Mouse (Mus musculus) lung, embryonic 14.5 days (tissue): ENCODE results near the gene Aig1. TPM values are rescaled to one million over a fixed set of nuclear protein-coding genes. Genes with fewer than 3 reads are reported as not detected.

ENCODE experiments used
- ATAC-seq: fragments of 200-750 bp; cut with Nextera tagmentation; 2 replicates; pipeline ENCODE4 v1.8.0; 2017; ENCODE audit warnings: mild to moderate bottlenecking, moderate TSS enrichment, moderate library complexity; ENCODE audit not compliant: insufficient read depth
- DNase-seq: peaks from one replicate; pipeline ENCODE4 v3.0.0-alpha.2; 2015
- H3K27ac ChIP-seq: fragments of 300-500 bp; sonication (generic); 2 replicates; pipeline ENCODE4 v1.5.1; 2014; ENCODE audit warnings: low read depth, mild to moderate bottlenecking, moderate library complexity
- H3K27me3 ChIP-seq: fragments of 300-500 bp; sonication (generic); 2 replicates; pipeline ENCODE4 v1.6.1; 2014; ENCODE audit warnings: low read length, control low read depth; ENCODE audit not compliant: insufficient read depth
- H3K36me3 ChIP-seq: fragments of 300-500 bp; sonication (generic); 2 replicates; pipeline ENCODE4 v1.6.1; 2014; ENCODE audit warnings: control low read depth; ENCODE audit not compliant: insufficient read depth
- H3K4me1 ChIP-seq: fragments of 300-500 bp; sonication (generic); 2 replicates; pipeline ENCODE4 v1.6.1; 2014; ENCODE audit warnings: antibody characterized with exemption, control low read depth; ENCODE audit not compliant: insufficient read depth
- H3K4me2 ChIP-seq: fragments of 300-500 bp; sonication (generic); 2 replicates; pipeline ENCODE4 v1.6.1; 2014; ENCODE audit warnings: mild to moderate bottlenecking
- H3K4me3 ChIP-seq: fragments of 300-500 bp; sonication (generic); 2 replicates; pipeline ENCODE4 v1.5.1; 2014; ENCODE audit warnings: low read depth, low read length
- H3K9ac ChIP-seq: fragments of 300-500 bp; sonication (generic); 2 replicates; pipeline ENCODE4 v1.6.1; 2014
- H3K9me3 ChIP-seq: fragments of 300-500 bp; sonication (generic); 2 replicates; pipeline ENCODE4 v1.6.1; 2016; ENCODE audit warnings: low read depth, low read length, control low read depth
- CTCF ChIP-seq: IDR thresholded peaks from 2 replicates; pipeline ENCODE4 v1.5.1; 2016; ENCODE audit warnings: antibody characterized with exemption, low read depth
- WGBS: fragments of 180-500 bp; shearing (Covaris S2); extraction: QIAGEN DNeasy Blood & Tissue Kit; methylation state at CpG from one replicate; pipeline ENCODE4 v1.1.7; 2014; 5-methylcytosine and 5-hydroxymethylcytosine counted together
- polyA plus RNA-seq: library from polyadenylated mRNA; unstranded; fragments of >200 nt; fragmentation: Nextera tagmentation; extraction: Ambion mirVana; gene quantifications from 2 replicates; pipeline ENCODE4 v1.2.1, GENCODE M21; 2014

Aig1 gene
- polyA plus RNA-seq, 1 experiment from 2014 or later: 43.4 TPM

DNA sequence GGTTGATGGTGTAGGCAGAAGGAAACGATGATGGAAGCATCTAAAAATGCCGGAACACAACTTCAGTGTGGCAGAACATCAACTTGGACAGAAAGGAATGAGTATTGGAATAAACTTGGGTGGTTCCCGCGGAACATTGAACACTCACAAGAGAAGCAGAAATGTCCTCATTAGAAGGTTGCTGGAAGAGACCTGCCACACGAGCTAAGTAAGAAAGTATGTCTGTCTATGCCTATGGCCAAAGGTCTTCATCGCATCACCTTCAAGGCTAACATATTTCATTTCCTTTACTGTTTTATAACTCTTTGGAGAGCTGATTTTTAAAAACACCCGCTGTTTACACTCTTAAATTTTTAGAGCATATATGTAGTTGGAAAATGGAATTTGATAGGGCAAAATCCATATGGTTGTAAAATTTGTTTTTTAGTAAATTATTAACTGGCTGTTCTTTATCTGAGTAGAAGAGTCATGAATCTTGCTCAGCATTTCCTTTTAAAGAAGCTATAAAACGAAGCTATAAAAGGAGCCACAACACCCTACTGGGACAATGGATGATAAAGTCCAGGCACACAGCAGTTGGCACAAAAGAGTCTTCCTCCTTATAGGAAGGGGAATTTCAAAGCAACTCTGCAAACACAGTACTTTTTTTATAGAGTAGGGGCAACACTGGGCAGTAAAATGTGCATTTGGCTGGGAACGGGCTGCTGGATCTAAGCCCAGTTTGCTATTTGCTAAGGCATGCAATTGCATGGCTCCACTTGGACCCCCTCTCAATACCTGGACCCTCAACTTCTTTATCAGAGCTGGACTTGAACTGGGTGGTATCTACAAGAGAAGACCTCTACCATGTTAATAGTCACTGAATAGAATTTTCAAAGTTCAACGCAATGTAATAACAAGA is 14.4 kb upstream of the Aig1 start:
- 83% methylated on average over 10 of the region's 10 CpGs for WGBS
- H3K4me2 ChIP-seq: no peak overlapping the region
- TF ChIP-seq CTCF: no peak
- H3K4me3 ChIP-seq: no peak overlapping the region
- no peak overlapping the region for H3K9ac ChIP-seq
- H3K27me3 ChIP-seq: no peaks in the 10 kb centered on the region
- no peaks in the 10 kb centered on the region for H3K9me3 ChIP-seq
- DNase-seq (no peak), ATAC-seq (no peak)
- H3K4me1 ChIP-seq: no peaks in the 10 kb centered on the region
- H3K36me3 ChIP-seq: no peaks in the 10 kb centered on the region
- no peak overlapping the region for H3K27ac ChIP-seq

DNA sequence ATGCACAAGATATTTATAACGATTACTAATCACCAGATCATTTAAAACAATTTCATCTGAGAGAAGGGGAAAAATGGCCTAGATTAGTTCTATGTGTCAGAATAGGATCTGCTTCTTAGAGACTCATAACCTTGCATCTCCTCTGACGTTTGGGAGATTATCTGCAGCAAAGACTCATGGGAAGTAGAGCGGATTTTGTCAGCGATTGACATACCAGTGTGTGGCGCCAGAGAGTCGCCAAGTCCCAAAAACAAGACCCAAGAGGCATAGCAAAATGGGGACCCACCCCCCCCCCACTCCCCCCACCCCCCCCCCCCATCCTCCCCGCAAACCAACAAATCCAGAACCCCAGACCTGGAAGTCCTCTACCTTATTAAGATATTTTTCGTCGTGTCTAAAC is 13.7 kb upstream of the Aig1 start:
- TF ChIP-seq CTCF: no peak
- H3K4me2 ChIP-seq: no peak overlapping the region
- H3K36me3 ChIP-seq: no peaks in the 10 kb centered on the region
- DNase-seq (no peak), ATAC-seq (no peak)
- no peaks in the 10 kb centered on the region for H3K27me3 ChIP-seq
- H3K9ac ChIP-seq: no peak overlapping the region
- WGBS: 65% methylated on average over 9 of the region's 9 CpGs
- no peaks in the 10 kb centered on the region for H3K9me3 ChIP-seq
- no peak overlapping the region for H3K27ac ChIP-seq
- no peak overlapping the region for H3K4me3 ChIP-seq
- no peaks in the 10 kb centered on the region for H3K4me1 ChIP-seq

DNA sequence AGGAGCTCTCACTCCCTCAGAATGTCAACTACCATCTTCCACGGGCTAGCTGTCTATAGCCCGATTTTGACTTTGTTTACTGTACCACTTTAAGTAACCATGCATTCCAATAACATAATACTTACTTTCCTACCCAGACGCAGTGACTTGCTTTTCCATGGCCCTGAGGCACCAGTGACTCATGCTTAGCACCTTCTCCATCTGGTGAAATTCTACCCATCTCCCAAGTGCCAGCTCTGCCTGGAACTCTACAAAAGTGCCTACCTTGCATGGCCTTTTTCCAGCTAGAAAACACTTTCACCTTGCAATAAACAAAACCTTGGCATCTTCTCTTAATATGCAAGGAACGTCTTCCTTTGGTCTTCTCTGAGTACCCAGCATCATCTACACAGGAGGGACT is 9.9 kb upstream of the Aig1 start:
- 80% methylated on average over 4 of the region's 4 CpGs for WGBS

DNA sequence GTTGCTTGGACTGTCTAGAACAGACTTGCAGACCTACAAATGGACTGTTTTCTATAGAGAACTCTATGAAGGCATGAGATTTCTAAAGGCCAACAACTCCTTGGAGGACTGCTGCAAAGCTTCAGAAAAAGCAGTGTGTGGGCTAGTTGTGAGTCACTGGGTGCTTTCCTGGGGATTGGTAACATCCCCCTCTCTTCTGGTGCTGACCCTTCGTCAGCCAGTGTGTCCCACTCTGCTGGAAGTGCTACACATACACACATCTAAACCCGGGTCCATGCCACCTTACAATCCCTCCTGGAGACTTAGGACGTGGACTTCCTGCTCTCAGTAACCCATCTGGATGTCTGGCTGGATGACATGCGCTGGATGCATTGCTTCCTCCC is 6.2 kb upstream of the Aig1 start:
- no peak for ATAC-seq
- H3K27ac ChIP-seq: no peak overlapping the region
- WGBS: 65% methylated on average over 4 of the region's 4 CpGs

More for the DNA sequence above, 9.9 kb upstream of the Aig1 start:
- Histone ChIP-seq H3K27ac (no peak overlapping the region), H3K27me3 (no peaks in the 10 kb centered on the region), H3K9me3 (no peaks in the 10 kb centered on the region), H3K9ac (no peak overlapping the region), H3K4me1 (no peaks in the 10 kb centered on the region), H3K36me3 (no peaks in the 10 kb centered on the region), H3K4me3 (no peak overlapping the region), H3K4me2 (no peak overlapping the region)
- DNase-seq: no peak
- ATAC-seq: no peak
- no peak for TF ChIP-seq CTCF

DNA sequence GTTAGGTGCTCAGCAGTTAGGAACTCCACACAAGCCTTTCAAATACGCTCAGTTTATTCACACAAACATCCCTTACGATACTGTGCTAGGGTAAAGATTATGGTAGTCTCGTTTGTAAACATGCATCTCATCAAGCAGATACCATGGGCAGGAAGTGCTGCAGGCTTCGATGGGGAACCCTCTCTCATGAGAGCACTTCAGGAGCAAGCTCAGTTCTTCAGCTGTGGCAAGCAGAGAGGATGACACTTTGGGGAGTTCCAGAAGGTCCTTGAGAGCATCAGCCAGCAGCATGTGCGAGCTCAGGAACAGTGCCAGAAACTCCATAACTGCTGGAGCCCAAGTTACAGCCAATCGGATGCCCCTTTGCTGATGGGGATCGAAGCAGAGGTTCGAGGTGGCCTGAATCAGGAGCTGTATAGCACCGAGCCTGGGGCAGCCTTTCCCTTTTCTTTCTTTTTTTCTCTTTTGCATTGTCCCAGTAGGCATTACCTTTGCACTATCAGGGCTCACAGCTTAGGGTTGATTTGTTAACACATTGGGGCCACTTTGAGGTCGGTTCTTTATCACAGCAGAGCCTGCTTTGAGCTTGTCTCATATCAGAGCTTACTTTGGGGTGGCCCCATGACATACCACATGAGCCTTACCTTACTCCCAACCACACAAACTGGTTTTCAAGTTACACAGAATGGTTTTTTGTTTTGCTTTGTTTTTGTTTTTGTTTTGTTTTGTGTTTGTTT is 5.7 kb upstream of the Aig1 start:
- Histone ChIP-seq H3K27me3 (no peaks in the 10 kb centered on the region), H3K9me3 (no peaks in the 10 kb centered on the region), H3K4me3 (no peak overlapping the region), H3K27ac (no peak overlapping the region), H3K9ac (no peak overlapping the region), H3K4me1 (no peaks in the 10 kb centered on the region), H3K4me2 (no peak overlapping the region), H3K36me3 (no peaks in the 10 kb centered on the region)
- ATAC-seq: no peak
- DNase-seq: no peak
- WGBS: 59% methylated on average over 10 of the region's 10 CpGs
- TF ChIP-seq CTCF: no peak

More for the DNA sequence above, 6.2 kb upstream of the Aig1 start:
- H3K4me2 ChIP-seq: no peak overlapping the region
- H3K36me3 ChIP-seq: no peaks in the 10 kb centered on the region
- H3K27me3 ChIP-seq: no peaks in the 10 kb centered on the region
- no peak overlapping the region for H3K4me3 ChIP-seq
- H3K4me1 ChIP-seq: no peaks in the 10 kb centered on the region
- no peak overlapping the region for H3K9ac ChIP-seq
- TF ChIP-seq CTCF: no peak
- DNase-seq: no peak
- H3K9me3 ChIP-seq: no peaks in the 10 kb centered on the region

DNA sequence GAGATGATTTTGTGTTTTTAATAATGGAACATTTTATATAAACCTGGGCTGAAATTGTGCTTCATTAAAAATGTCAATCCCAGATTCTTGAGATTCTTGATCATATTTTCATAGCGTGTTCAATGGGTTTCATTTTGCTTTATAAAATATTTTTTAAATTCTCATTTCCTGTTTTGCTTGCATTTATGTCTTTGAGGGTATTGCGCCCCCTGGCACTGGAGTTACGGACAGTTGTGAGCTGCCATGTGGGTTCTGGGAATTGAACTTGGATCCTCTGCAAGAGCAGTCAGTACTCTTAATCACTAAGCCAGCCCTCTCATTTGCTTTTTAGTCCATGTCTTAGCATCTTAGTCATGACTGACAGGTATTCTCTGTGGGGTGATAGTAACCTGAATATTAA is 1.8 kb upstream of the Aig1 start:
- H3K27me3 ChIP-seq: no peaks in the 10 kb centered on the region
- DNase-seq (no peak), ATAC-seq (no peak)
- 0 out of 2 replicates have a peak, but pooled peaks have one; percentile 28 for TF ChIP-seq CTCF
- no peaks in the 10 kb centered on the region for H3K36me3 ChIP-seq
- H3K9me3 ChIP-seq: no peaks in the 10 kb centered on the region
- no peak overlapping the region for H3K9ac ChIP-seq
- no peak overlapping the region for H3K27ac ChIP-seq
- H3K4me3 ChIP-seq: no peak overlapping the region
- H3K4me1 ChIP-seq: no peaks in the 10 kb centered on the region
- 76% methylated on average over 3 of the region's 3 CpGs for WGBS
- no peak overlapping the region for H3K4me2 ChIP-seq
